Mouse (Mus musculus) cerebellum, adult 2 months (tissue): ENCODE measurements around the gene Nell2.

Source experiments
- CTCF ChIP-seq: fragments of 200-500 bp; IDR thresholded peaks from 2 replicates; pipeline ENCODE4 v1.5.1; 2011; ENCODE audit warnings: low read depth, mild to moderate bottlenecking, control low read depth, low read length, moderate library complexity, borderline replicate concordance; ENCODE audit not compliant: insufficient read depth
- POLR2A ChIP-seq: fragments of 200-500 bp; IDR thresholded peaks from 2 replicates; pipeline ENCODE4 v1.6.1; 2011; ENCODE audit warnings: low read length, control low read depth, borderline replicate concordance; ENCODE audit not compliant: insufficient read depth

DNA sequence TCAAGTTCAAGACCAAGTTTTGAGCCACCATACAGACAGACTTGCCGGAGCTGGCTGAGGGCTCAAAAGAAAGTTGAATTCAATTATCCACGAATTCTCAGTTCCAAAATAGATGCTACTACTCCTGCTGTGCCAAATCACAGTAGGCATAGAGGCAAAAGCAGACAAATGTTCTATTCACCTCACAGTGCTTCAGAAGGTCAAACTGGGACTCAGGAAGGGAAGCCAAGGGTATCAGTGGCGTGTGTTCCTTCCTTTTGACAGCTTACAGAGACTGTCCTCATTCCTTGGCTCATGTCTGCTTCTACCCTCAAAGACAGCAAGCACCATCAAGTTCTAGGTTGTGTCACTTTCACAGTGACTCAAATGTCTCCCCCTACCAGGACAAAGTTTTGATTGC, 10.2 kb downstream of the Nell2 start:
- no peak for TF ChIP-seq CTCF
- no peak for TF ChIP-seq POLR2A
